In genomic region chr4:28846311-28846710, GRCm38 (mm10) we compare ENCODE assay signal across 21 mouse cellular contexts. TPM values are rescaled to one million over a fixed set of nuclear protein-coding genes. Genes with fewer than 3 reads are reported as not detected.
A peak's percentile ranks its signal among the peaks of the same experiment; 100 is the strongest.
DNase-seq lines count a peak whose midpoint lies in the region; ATAC-seq and TF ChIP-seq lines count a peak whose summit lies in the region.
"Had no signal": no experiment of that assay in that cellular context is flagged by ENCODE, and none has a peak within 500 bp of the region (broad histone marks: within the 10 kb centered on the region; RNA-seq: fewer than 3 reads in every experiment).

No protein-coding gene starts in this region.

- peak overlapping the region; percentile 68 for H3K27ac ChIP-seq in layer of hippocampus, adult 2 months

- no peak overlapping the region for H3K4me3 ChIP-seq in layer of hippocampus, adult 2 months

- peak; percentile 60; the same call in 1 of the 2 replicates for ATAC-seq in frontal cortex, adult (ENCODE audit: low TSS enrichment)
- ATAC-seq: activated CD4-positive, CD25-positive, alpha-beta regulatory T cell, adult 4 months; CD4-positive, CD25-positive, alpha-beta regulatory T cell, adult 4 months; Patski had no signal

- no peak for DNase-seq in frontal cortex, postnatal 10 days (ENCODE audit: low spot score in 2 of 2)
- DNase-seq in layer of hippocampus, adult 2 months (ENCODE audit: low spot score in 2 of 2): peak in 1 of 2 experiments; percentile 30
- no peak for DNase-seq in layer of hippocampus, postnatal 10 days (ENCODE audit: low spot score in 2 of 2)
- DNase-seq in layer of hippocampus, adult 9-11 months: peak; percentile 31
- no peak for DNase-seq in layer of hippocampus, postnatal 36 days
- DNase-seq: adrenal gland, adult 2 months; adrenal gland, adult 8-10 months; adrenal gland, postnatal 10 days; adrenal gland, postnatal 14 days; adrenal gland, postnatal 25 days; adrenal gland, postnatal 36 days; B cell, adult 2 months; cerebellum, adult 11 months; cerebellum, adult 11-12 months; cerebellum, adult 18-20 months had no signal

- TF ChIP-seq CTCF in layer of hippocampus, adult 2 months (conservative IDR thresholded peaks at IDR 0.05): no peak

RNA-seq across cellular contexts. Expression of gene Epha7, which starts 33.4 kb away (rescaled TPM):
- 100 to 1,000 TPM; 210 to 222 TPM for total RNA-seq in layer of hippocampus, adult 2 months (2021)
- total RNA-seq in layer of hippocampus, postnatal 10 days (2021): 100 to 1,000 TPM; 145 to 147 TPM
- 100 to 1,000 TPM; 206 to 208 TPM for total RNA-seq in layer of hippocampus, postnatal 36 days (2021)
- total RNA-seq: CH12.LX, MEL had no signal
